28 mouse cellular contexts compared by ENCODE assay signal in genomic region chr1:87141550-87141949, GRCm38 (mm10). TPM values are rescaled to one million over a fixed set of nuclear protein-coding genes. Genes with fewer than 3 reads are reported as not detected.
A peak's percentile ranks its signal among the peaks of the same experiment; 100 is the strongest.
DNase-seq lines count a peak whose midpoint lies in the region; ATAC-seq and TF ChIP-seq lines count a peak whose summit lies in the region.
"Had no signal": no experiment of that assay in that cellular context is flagged by ENCODE, and none has a peak within 500 bp of the region (broad histone marks: within the 10 kb centered on the region; RNA-seq: fewer than 3 reads in every experiment).

No protein-coding gene starts in this region.

- no peaks in the 10 kb centered on the region for H3K36me3 ChIP-seq in hindbrain, embryonic 15.5 days
- no peaks in the 10 kb centered on the region for H3K36me3 ChIP-seq in hindbrain, embryonic 10.5 days
- no peaks in the 10 kb centered on the region for H3K36me3 ChIP-seq in midbrain, embryonic 15.5 days (replicated peaks)
- no peaks in the 10 kb centered on the region for H3K36me3 ChIP-seq in midbrain, embryonic 11.5 days (ENCODE audit: control insufficient read depth, insufficient read depth, low read length)
- no peaks in the 10 kb centered on the region for H3K36me3 ChIP-seq in myocyte (ENCODE audit: control insufficient read depth, insufficient read depth)
- H3K36me3 ChIP-seq: embryonic facial prominence, embryonic 15.5 days; forebrain, embryonic 10.5 days; G1E; heart, embryonic 12.5 days had no signal

- ATAC-seq in hindbrain, embryonic 15.5 days (ENCODE audit: low FRiP score, low read depth) = peak; percentile 35; the same call in 1 of the 2 replicates
- ATAC-seq in midbrain, embryonic 15.5 days (replicated peaks) = peak; percentile 27; the same call in 1 of the 2 replicates
- no peak for ATAC-seq in midbrain, embryonic 11.5 days (ENCODE audit: low FRiP score)

- no peak for DNase-seq in hindbrain, embryonic 10.5 days (ENCODE audit: low spot score)
- no peak for DNase-seq in midbrain, embryonic 11.5 days (ENCODE audit: low spot score, missing footprints)
- peak; percentile 17 for DNase-seq in A20 (ENCODE audit: low read depth, low spot score)
- DNase-seq in layer of hippocampus, postnatal 25 days (ENCODE audit: extremely low spot score in 1 of 2, low spot score in 1 of 2) = no peak
- DNase-seq: adrenal gland, adult 8-10 months; cerebellum, adult 11 months; cerebellum, adult 8-10 months; cerebellum, postnatal 14 days; embryo, embryonic 11 days; gastrocnemius, adult 2 months; gastrocnemius, postnatal 25 days had no signal

- H3K79me2 ChIP-seq in myocyte (ENCODE audit: control insufficient read depth, insufficient read depth) = no peaks in the 10 kb centered on the region

- no peak overlapping the region for H3K4me2 ChIP-seq in hindbrain, embryonic 15.5 days
- H3K4me2 ChIP-seq in midbrain, embryonic 15.5 days = no peak overlapping the region
- no peak overlapping the region for H3K4me2 ChIP-seq in midbrain, embryonic 11.5 days
- H3K4me2 ChIP-seq in myocyte (ENCODE audit: low read depth) = no peak overlapping the region
- H3K4me2 ChIP-seq: embryonic facial prominence, embryonic 15.5 days; heart, embryonic 12.5 days had no signal

- no peaks in the 10 kb centered on the region for H3K27me3 ChIP-seq in hindbrain, embryonic 15.5 days
- peaks cover 14% of the 10 kb centered on the region for H3K27me3 ChIP-seq in hindbrain, embryonic 10.5 days (ENCODE audit: insufficient read depth, poor library complexity, severe bottlenecking)
- no peaks in the 10 kb centered on the region for H3K27me3 ChIP-seq in midbrain, embryonic 15.5 days (replicated peaks)
- H3K27me3 ChIP-seq in midbrain, embryonic 11.5 days (ENCODE audit: control insufficient read depth, insufficient read depth, low read length) = no peaks in the 10 kb centered on the region
- peaks cover 8% of the 10 kb centered on the region for H3K27me3 ChIP-seq in myocyte (ENCODE audit: control insufficient read depth, insufficient read depth, insufficient read length)
- H3K27me3 ChIP-seq: embryonic facial prominence, embryonic 15.5 days had no signal

- WGBS in hindbrain, embryonic 15.5 days = 64% methylated on average over 4 of the region's 4 CpGs
- WGBS in hindbrain, embryonic 10.5 days = 85% methylated on average over 4 of the region's 4 CpGs
- WGBS in midbrain, embryonic 15.5 days = 73% methylated on average over 4 of the region's 4 CpGs
- 95% methylated on average over 4 of the region's 4 CpGs for WGBS in midbrain, embryonic 11.5 days

- H3K4me3 ChIP-seq in hindbrain, embryonic 15.5 days = no peak overlapping the region
- H3K4me3 ChIP-seq in hindbrain, embryonic 10.5 days = no peak overlapping the region
- no peak overlapping the region for H3K4me3 ChIP-seq in midbrain, embryonic 15.5 days
- no peak overlapping the region for H3K4me3 ChIP-seq in midbrain, embryonic 11.5 days (ENCODE audit: low read depth, low read length)
- no peak overlapping the region for H3K4me3 ChIP-seq in myocyte
- H3K4me3 ChIP-seq: embryonic facial prominence, embryonic 15.5 days; erythroblast, embryonic 14.5 days; forebrain, embryonic 10.5 days; gastrocnemius, adult 2 months; heart, embryonic 12.5 days had no signal

- H3K9ac ChIP-seq in hindbrain, embryonic 15.5 days = no peak overlapping the region
- no peak overlapping the region for H3K9ac ChIP-seq in midbrain, embryonic 15.5 days
- H3K9ac ChIP-seq in midbrain, embryonic 11.5 days (ENCODE audit: low read length) = no peak overlapping the region
- H3K9ac ChIP-seq: embryonic facial prominence, embryonic 15.5 days; heart, embryonic 12.5 days had no signal

- no peak for TF ChIP-seq POLR2A in myocyte (IDR thresholded peaks at IDR 0.05; ENCODE audit: insufficient read length, low read depth)

- H3K27ac ChIP-seq in hindbrain, embryonic 15.5 days (replicated peaks) = 0 out of 2 replicates have a peak overlapping the region, but pooled peaks have one; percentile 14
- H3K27ac ChIP-seq in hindbrain, embryonic 10.5 days = no peak overlapping the region
- H3K27ac ChIP-seq in midbrain, embryonic 15.5 days = no peak overlapping the region
- no peak overlapping the region for H3K27ac ChIP-seq in midbrain, embryonic 11.5 days (ENCODE audit: low read depth, low read length)
- H3K27ac ChIP-seq: embryonic facial prominence, embryonic 15.5 days; forebrain, embryonic 10.5 days; gastrocnemius, adult 2 months had no signal

- H3ac ChIP-seq in myocyte (ENCODE audit: control insufficient read depth, insufficient read length) = no peak overlapping the region

- no peaks in the 10 kb centered on the region for H3K9me3 ChIP-seq in hindbrain, embryonic 15.5 days
- no peaks in the 10 kb centered on the region for H3K9me3 ChIP-seq in hindbrain, embryonic 10.5 days
- no peaks in the 10 kb centered on the region for H3K9me3 ChIP-seq in midbrain, embryonic 15.5 days
- no peaks in the 10 kb centered on the region for H3K9me3 ChIP-seq in midbrain, embryonic 11.5 days (ENCODE audit: control insufficient read depth, low read length)
- H3K9me3 ChIP-seq: embryonic facial prominence, embryonic 15.5 days; forebrain, embryonic 10.5 days; G1E; heart, embryonic 12.5 days had no signal

- H3K4me1 ChIP-seq in hindbrain, embryonic 15.5 days (replicated peaks) = peaks cover 22% of the 10 kb centered on the region
- peaks cover 9% of the 10 kb centered on the region; the same call in 1 of the 2 replicates for H3K4me1 ChIP-seq in hindbrain, embryonic 10.5 days (replicated peaks)
- H3K4me1 ChIP-seq in midbrain, embryonic 15.5 days = peaks cover 8% of the 10 kb centered on the region; the same call in 1 of the 2 replicates
- H3K4me1 ChIP-seq in midbrain, embryonic 11.5 days (ENCODE audit: control insufficient read depth, insufficient read depth, low read length) = no peaks in the 10 kb centered on the region
- H3K4me1 ChIP-seq: embryonic facial prominence, embryonic 15.5 days; heart, embryonic 12.5 days had no signal

TF ChIP-seq in myocyte, 11 proteins besides CTCF, POLR2A, EP300 and RAD21 (continues in another document):
- peak; percentile 20 for TF ChIP-seq TCF3 (IDR thresholded peaks at IDR 0.05; ENCODE audit: insufficient read length, low read depth)
- TF ChIP-seq REST (IDR thresholded peaks at IDR 0.05; ENCODE audit: insufficient read depth, insufficient read length) = no peak
- no peak for TF ChIP-seq TCF12 (IDR thresholded peaks at IDR 0.05; ENCODE audit: insufficient read depth, poor library complexity, severe bottlenecking)
- TF ChIP-seq MYOD1 (IDR thresholded peaks at IDR 0.05; ENCODE audit: control insufficient read depth in 1 of 3, insufficient read length in 2 of 3, low read depth in 2 of 3) = peak in 2 of 3 experiments; percentile 14 to 65
- TF ChIP-seq E2F4 (IDR thresholded peaks at IDR 0.05; ENCODE audit: insufficient read depth) = no peak
- no peak for TF ChIP-seq CEBPB (IDR thresholded peaks at IDR 0.05; ENCODE audit: insufficient read depth, poor library complexity, severe bottlenecking)
- no peak for TF ChIP-seq USF1 (IDR thresholded peaks at IDR 0.05; ENCODE audit: low read depth)
- TF ChIP-seq POLR2AphosphoS2 (IDR thresholded peaks at IDR 0.05; ENCODE audit: insufficient read length, low read depth) = no peak
- no peak for TF ChIP-seq MAX (IDR thresholded peaks at IDR 0.05; ENCODE audit: low read depth)
- TF ChIP-seq SRF (IDR thresholded peaks at IDR 0.05; ENCODE audit: control insufficient read depth, insufficient read length, low read depth) = no peak

RNA-seq across cellular contexts. Expression of gene Ecel1, which starts 14.8 kb away (rescaled TPM):
- 37.5 and 40.5 TPM in 2 replicates for polyA plus RNA-seq in hindbrain, embryonic 15.5 days (2015; fragmentation: Nextera tagmentation; extraction: Ambion mirVana)
- 5.4 and 21.9 TPM in 2 replicates for polyA plus RNA-seq in hindbrain, embryonic 10.5 days (2016; fragmentation: Nextera tagmentation; extraction: Ambion mirVana)
- 22.3 and 23.3 TPM in 2 replicates for polyA plus RNA-seq in midbrain, embryonic 15.5 days (2015; fragmentation: Nextera tagmentation; extraction: Ambion mirVana)
- 2.7 and 3.1 TPM in 2 replicates for polyA plus RNA-seq in midbrain, embryonic 11.5 days (2014; fragmentation: Nextera tagmentation; extraction: Ambion mirVana)
- polyA plus RNA-seq in myocyte (2012; fragmentation: generic; extraction: Trizol) = 0.06 TPM
- 1 to 10 TPM; 1.4 to 3.6 TPM for total RNA-seq in layer of hippocampus, postnatal 25 days (2021)
- total RNA-seq: common myeloid progenitor, adult 5-6 weeks; G1E; gastrocnemius, adult 2 months; gastrocnemius, postnatal 25 days; granulocyte monocyte progenitor cell, adult 5-6 weeks; heart, adult 8-10 months; heart, postnatal 25 days had no signal
- polyA plus RNA-seq: erythroblast, embryonic 14.5 days; G1E had no signal

RNA-seq across cellular contexts. Expression of gene Akp3, which starts 16.8 kb away (rescaled TPM):
- polyA plus RNA-seq in hindbrain, embryonic 15.5 days (2015; fragmentation: Nextera tagmentation; extraction: Ambion mirVana) = not detected in 2 replicates
- polyA plus RNA-seq in hindbrain, embryonic 10.5 days (2016; fragmentation: Nextera tagmentation; extraction: Ambion mirVana) = not detected in 2 replicates
- polyA plus RNA-seq in midbrain, embryonic 15.5 days (2015; fragmentation: Nextera tagmentation; extraction: Ambion mirVana) = not detected in 2 replicates
- polyA plus RNA-seq in midbrain, embryonic 11.5 days (2014; fragmentation: Nextera tagmentation; extraction: Ambion mirVana) = not detected in 2 replicates
- 0.08 TPM for polyA plus RNA-seq in myocyte (2012; fragmentation: generic; extraction: Trizol)
- not detected for total RNA-seq in layer of hippocampus, postnatal 25 days (2021)
- total RNA-seq: adrenal gland, adult 8-10 months; adrenal gland, postnatal 4 days; common myeloid progenitor, adult 5-6 weeks; gastrocnemius, adult 2 months; gastrocnemius, postnatal 25 days; granulocyte monocyte progenitor cell, adult 5-6 weeks; heart, adult 8-10 months; heart, postnatal 25 days had no signal
- polyA plus RNA-seq: embryonic facial prominence, embryonic 11.5 days; embryonic facial prominence, embryonic 15.5 days; erythroblast, embryonic 14.5 days; forebrain, embryonic 10.5 days; forebrain, embryonic 14.5 days; G1E; heart, embryonic 12.5 days; heart, embryonic 16.5 days had no signal

RNA-seq across cellular contexts. Expression of gene Alpi, which starts 40.1 kb away (rescaled TPM):
- polyA plus RNA-seq in hindbrain, embryonic 15.5 days (2015; fragmentation: Nextera tagmentation; extraction: Ambion mirVana) = 0.09 TPM in 1 of 2 replicates, not detected in the other
- polyA plus RNA-seq in hindbrain, embryonic 10.5 days (2016; fragmentation: Nextera tagmentation; extraction: Ambion mirVana) = not detected in 2 replicates
- polyA plus RNA-seq in midbrain, embryonic 15.5 days (2015; fragmentation: Nextera tagmentation; extraction: Ambion mirVana) = 0.09 TPM in 1 of 2 replicates, not detected in the other
- not detected in 2 replicates for polyA plus RNA-seq in midbrain, embryonic 11.5 days (2014; fragmentation: Nextera tagmentation; extraction: Ambion mirVana)
- 0.32 TPM for polyA plus RNA-seq in myocyte (2012; fragmentation: generic; extraction: Trizol)
- not detected for total RNA-seq in layer of hippocampus, postnatal 25 days (2021)
- total RNA-seq: adrenal gland, adult 8-10 months; adrenal gland, postnatal 4 days; common myeloid progenitor, adult 5-6 weeks; G1E; gastrocnemius, adult 2 months; gastrocnemius, postnatal 25 days; granulocyte monocyte progenitor cell, adult 5-6 weeks; heart, adult 8-10 months; heart, postnatal 25 days had no signal
- polyA plus RNA-seq: brain, embryonic 14.5 days; embryonic facial prominence, embryonic 11.5 days; embryonic facial prominence, embryonic 15.5 days; erythroblast, embryonic 14.5 days; forebrain, embryonic 10.5 days; forebrain, embryonic 14.5 days; G1E; heart, embryonic 12.5 days had no signal

RNA-seq across cellular contexts. Expression of gene Prss56, which starts 41.6 kb away (rescaled TPM):
- polyA plus RNA-seq in hindbrain, embryonic 15.5 days (2015; fragmentation: Nextera tagmentation; extraction: Ambion mirVana) = 3.0 and 3.3 TPM in 2 replicates
- polyA plus RNA-seq in hindbrain, embryonic 10.5 days (2016; fragmentation: Nextera tagmentation; extraction: Ambion mirVana) = 0.34 and 5.8 TPM in 2 replicates
- polyA plus RNA-seq in midbrain, embryonic 15.5 days (2015; fragmentation: Nextera tagmentation; extraction: Ambion mirVana) = 0.13 TPM in 1 of 2 replicates, not detected in the other
- polyA plus RNA-seq in midbrain, embryonic 11.5 days (2014; fragmentation: Nextera tagmentation; extraction: Ambion mirVana) = not detected in 2 replicates
- 0.16 TPM for polyA plus RNA-seq in myocyte (2012; fragmentation: generic; extraction: Trizol)
- total RNA-seq in layer of hippocampus, postnatal 25 days (2021) = under 1 TPM; 0.34 to 0.42 TPM
- total RNA-seq: adrenal gland, adult 8-10 months; adrenal gland, postnatal 4 days; common myeloid progenitor, adult 5-6 weeks; G1E; gastrocnemius, adult 2 months; gastrocnemius, postnatal 25 days; granulocyte monocyte progenitor cell, adult 5-6 weeks; heart, adult 8-10 months; heart, postnatal 25 days had no signal
- polyA plus RNA-seq: erythroblast, embryonic 14.5 days; forebrain, embryonic 10.5 days; G1E; heart, embryonic 12.5 days; heart, embryonic 16.5 days had no signal

RNA-seq across cellular contexts. Expression of gene Chrnd, which starts 48.9 kb away (rescaled TPM):
- polyA plus RNA-seq in hindbrain, embryonic 15.5 days (2015; fragmentation: Nextera tagmentation; extraction: Ambion mirVana) = not detected in 2 replicates
- 0.10 TPM in 1 of 2 replicates, not detected in the other for polyA plus RNA-seq in hindbrain, embryonic 10.5 days (2016; fragmentation: Nextera tagmentation; extraction: Ambion mirVana)
- not detected in 2 replicates for polyA plus RNA-seq in midbrain, embryonic 15.5 days (2015; fragmentation: Nextera tagmentation; extraction: Ambion mirVana)
- not detected in 2 replicates for polyA plus RNA-seq in midbrain, embryonic 11.5 days (2014; fragmentation: Nextera tagmentation; extraction: Ambion mirVana)
- 208 TPM for polyA plus RNA-seq in myocyte (2012; fragmentation: generic; extraction: Trizol)
- total RNA-seq in layer of hippocampus, postnatal 25 days (2021) = not detected
- total RNA-seq: adrenal gland, adult 8-10 months; common myeloid progenitor, adult 5-6 weeks; G1E; granulocyte monocyte progenitor cell, adult 5-6 weeks; heart, adult 8-10 months; heart, postnatal 25 days had no signal
- polyA plus RNA-seq: erythroblast, embryonic 14.5 days; forebrain, embryonic 10.5 days; forebrain, embryonic 14.5 days; G1E; heart, embryonic 12.5 days had no signal
